Mouse (Mus musculus) left cerebral cortex, adult 11 months (tissue): Measurements from ENCODE around the gene Slc8a2.

Experiments used
- DNase-seq: peaks from one replicate; pipeline ENCODE4 v3.0.0; 2022; ENCODE audit warnings: low spot score

Slc8a2 gene

DNA sequence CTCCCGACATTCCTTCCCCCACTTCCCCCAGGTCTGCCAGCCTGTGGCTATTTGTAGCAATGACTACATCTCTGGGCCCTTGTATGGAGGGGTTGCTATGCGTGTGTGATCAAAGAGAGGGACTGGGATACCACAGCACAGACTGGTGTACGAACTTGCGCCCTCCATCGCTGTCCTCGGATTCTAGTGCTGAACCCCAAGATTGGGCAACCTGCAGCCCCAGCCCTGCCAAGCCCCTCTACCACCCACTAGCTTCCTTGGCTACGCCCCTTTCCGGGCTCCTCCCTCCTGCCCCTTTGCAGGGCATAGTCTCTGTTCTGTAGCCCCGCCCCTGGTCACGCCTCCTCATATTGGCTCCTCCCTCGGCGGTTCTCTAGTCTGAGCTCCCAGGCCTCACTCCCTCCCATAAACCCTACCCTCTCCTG, at the start of gene Slc8a2:
Gene Slc8a2, plus strand, starts transcription at position 406 of the 425 bp plus-strand sequence.
- peak; percentile 82 for DNase-seq

DNA sequence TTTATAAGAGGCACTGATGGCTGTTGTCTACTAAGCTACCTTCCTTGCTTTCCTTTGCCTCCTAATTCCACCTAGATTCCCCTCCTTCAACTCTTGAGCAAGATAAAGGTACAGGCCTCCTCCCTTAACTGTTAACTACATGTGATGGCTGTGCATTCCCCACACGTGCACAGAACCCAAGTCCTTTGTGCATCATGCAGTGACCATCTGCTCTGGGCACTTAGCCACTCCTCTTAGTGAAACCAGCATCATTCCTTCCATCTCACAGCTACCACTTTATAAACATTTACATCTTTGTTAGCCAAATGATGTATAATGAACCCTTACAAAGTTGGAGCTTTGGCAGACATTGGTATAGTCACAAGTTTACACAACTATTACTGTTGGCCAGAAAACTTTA, 49.7 kb upstream of the Slc8a2 start:
- no peak for DNase-seq

DNA sequence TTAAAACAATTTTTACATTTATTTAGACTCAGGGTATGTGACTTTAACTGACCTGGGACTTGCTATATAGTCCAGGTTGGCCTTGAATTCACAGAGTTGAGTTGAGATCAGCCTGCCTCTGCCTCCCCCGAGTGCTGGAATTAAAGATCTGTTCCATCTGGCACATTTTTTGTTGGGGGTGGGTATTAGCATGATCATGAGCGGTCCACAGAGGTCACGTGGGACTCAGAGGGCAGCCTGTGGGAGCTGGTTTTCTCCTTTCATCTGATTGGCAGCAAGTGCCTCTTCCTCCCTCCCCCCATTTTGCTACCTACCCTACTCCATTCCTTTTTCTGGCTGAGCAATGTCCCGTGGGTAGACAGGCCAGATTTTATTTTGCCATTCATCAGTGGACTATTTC, 49.0 kb upstream of the Slc8a2 start:
- no peak for DNase-seq

DNA sequence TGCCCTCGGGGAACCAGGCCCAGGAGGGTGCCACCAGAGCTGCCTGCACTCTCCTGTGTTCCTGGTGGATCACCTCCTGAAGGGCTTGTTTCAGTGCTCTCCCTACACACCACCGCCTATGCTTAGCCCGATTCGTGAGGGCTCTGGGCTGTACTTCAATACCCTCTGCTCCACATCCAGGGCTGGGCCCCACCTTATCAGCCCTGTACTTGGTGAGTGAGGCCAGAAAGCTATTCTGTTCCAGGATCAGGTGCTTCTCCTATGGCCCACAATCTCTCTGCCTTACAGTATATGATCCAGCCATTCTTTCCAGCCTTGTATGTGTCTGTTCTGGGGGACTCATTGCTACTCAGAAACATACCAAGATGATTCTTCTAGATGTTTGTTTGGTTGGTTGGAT, 46.3 kb upstream of the Slc8a2 start:
- no peak for DNase-seq

DNA sequence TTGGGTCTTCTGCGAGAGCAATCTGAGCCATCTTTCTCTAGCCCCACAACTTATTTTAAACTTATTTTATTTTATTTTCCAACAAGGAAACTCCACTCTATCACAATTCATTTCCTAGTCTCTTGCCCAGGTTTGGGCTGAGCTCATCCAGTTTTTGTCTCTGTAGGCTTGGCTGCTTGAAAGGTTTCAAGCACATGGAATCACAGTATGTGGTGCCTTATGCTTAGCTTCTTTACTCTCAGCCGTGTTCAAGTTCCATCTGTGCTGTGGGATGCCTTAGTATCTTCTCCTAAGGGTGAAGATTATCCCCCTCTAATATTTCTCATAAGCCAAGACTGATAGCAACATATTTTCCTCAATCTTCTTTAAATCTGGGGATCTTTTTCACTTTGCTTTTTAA, 42.0 kb upstream of the Slc8a2 start:
- no peak for DNase-seq

DNA sequence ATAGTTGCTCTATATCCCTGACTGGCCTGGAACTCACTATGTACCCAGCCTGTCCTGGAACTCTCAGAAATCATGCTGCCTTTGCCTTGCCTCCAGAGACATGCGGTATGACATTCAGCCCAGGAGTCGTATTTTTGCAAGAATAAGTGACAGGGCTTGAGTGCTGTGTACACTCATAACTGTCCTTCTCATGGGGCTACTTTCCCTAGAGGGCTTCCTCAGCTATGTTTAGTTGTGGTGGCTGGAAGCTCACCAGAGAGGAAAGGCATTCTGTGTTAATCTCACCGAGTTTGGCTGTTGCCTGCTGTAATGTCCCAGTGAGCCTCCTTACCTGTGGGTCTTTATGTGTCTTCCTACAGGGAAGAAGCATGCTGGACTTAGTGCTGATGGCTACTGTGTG, 35.0 kb upstream of the Slc8a2 start:
- DNase-seq = no peak

DNA sequence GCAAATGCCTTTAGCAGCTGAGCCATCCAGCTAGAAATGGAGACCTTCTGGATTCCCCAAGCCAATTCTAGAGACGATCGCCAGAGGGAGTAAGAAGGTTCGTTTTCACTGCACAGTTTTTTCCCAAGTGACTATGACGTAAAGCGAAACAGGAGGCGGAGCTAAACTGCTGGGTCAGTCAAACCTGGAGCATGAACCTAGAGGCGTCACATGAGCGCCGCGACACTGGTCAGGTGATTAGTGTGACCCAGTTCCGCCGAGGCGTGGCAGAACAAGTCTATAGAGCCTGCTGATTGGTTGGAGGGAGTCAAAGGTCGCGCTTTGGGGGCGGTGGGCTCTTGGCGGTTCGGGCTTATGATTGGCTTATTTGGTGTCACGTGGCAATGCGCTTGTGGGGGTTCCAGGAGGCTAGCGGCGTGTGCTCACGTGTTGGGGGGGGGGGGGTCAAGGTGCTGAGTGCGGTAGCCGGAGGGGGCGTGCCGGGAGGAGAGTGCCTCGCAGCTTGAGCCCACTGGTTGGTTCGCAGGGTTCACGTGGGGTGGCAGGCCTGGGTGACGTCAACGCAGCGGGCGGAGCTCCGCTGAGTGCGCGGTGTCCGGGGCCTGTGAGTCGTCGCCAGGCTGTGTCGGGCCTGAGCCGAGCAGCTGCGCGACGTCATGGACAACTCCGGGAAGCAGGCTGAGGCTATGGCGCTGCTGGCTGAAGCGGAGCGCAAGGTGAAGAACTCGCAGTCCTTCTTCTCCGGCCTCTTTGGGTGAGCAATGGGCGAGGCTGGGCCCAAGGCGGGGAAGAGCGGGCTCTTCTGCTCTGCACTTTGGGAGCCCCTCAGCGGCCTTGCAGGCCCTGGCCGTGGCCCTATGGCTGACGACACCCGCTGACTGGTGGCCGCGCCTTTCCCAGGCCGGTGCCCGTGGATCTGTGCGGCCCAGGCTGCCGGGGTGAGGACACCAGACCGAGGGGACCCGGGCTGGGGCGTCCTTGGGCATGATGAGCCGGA, 31.3 kb upstream of the Slc8a2 start, which contains the start of gene Napa:
Gene Napa, plus strand, starts transcription at position 438 of the 997 bp plus-strand sequence.
- peak; percentile 100 for DNase-seq

DNA sequence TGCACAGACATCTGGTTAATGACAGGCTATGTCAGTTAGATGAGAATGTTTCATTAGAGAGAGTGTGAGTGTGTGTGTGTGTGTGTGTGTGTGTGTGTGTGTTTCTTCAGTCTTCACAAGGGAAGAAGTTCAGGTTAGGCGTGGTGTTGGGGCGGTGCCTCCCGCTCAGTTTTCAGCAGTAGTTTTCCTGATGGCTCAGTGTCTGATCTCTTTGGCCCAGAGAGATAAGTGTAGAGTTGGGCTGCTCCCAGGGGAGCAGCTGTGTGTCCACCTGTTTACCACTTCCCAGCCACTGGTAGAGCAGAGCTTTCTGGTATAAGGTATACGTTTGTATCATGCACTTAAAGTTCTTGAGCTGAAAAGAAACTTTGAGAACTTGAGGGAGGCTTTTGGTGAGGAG, 29.7 kb upstream of the Slc8a2 start:
- no peak for DNase-seq

DNA sequence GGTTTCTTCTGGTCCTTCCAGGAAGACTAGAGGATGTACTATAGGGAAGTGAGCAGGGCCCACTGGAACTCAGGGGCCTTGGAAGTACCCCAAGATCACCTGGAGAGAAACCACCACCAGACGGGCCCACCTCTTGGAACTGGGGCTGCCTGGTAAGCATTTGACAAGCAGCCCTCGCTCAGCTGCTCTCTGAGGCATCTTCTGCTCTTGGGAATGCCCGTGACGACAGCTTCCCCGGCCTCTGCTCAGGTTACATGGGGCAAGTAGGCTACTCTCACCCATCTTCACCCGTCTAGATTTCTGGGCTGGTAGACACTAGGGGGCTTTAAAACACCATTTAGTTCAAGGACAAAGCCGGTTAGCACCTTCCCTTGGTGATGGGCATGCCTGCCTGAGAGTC, 28.5 kb upstream of the Slc8a2 start:
- DNase-seq = no peak

DNA sequence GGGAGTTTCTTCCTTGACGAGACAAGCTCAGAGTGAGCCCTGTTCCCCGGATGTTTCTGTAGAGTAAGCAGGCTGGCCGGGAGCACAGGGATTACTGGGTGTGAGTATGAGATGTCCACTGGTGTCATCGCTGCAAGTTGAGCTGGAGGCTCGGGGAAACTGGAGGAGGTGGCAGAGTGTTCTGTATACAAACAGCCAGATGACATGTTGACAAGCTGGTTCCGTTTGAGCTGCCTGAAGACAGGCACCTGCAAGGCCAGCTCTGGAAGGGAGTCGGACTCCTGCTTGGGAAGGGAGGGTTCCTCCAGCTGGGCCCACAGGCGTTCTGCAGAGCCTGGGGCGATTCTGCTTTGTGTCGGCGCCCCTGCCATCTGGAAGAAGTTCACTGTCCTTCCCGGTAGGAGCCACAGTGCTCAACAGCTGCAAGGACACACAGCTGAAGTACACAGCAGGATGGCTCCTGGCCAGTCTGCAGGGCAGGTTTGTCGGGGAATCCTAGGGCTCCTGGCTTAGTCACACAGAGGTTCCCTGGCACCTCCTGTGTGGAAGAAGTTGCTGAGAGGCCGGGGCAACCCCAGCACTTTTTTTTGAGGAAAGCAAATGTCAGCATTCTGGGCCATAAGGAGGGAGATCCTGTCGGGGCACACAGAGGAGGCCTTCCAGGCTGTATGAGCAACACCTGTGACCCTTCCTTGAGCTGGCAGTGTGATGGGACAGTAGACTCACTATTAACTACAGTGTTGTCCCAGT, 27.7 kb upstream of the Slc8a2 start:
- no peak for DNase-seq

DNA sequence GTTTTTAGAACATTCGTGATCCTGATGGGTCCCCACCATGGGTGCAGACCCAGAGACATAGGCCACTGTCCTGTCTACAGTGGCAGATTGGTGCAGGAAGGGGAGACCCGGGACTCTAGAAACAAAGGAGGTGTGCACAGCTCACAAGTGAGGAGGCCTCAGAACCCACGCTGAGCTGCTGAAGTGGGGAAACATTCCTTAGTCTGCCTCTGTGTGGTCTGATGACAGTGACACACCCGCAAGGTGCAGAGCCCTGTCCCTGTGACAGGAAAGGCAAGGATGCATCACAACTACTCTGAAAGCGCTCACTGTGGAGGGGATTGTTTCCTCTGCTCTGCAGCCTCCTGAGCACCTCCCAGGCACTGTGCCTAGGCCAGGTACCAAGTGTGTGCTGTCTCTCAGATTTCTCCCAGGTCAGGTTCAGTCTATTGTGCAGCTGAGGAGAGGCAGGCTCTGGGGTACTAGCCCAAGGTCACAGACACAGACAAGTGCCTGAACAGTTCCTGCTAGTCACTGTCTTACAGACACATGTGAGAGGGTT, 26.9 kb upstream of the Slc8a2 start:
- DNase-seq = no peak

DNA sequence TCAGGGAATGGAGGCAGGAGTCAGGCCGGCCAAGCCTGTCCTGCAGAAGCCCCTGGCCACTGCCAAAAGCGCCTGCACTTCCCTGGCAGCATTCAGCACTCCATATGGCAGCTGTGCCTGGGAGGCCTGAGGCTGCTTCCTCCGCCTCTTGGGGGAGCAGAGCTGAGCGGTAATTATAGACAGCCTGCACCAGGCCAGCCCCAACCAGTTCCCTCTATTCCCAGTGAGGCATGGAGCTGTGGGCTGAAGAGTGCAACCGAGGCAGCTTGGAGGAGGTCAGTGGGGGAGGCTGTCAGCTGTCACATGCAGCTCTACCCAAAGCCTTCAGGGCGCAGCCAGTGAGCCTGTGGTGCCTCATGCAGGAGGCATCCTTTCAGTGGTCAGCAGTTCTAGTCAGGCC, 25.9 kb upstream of the Slc8a2 start:
- DNase-seq = peak; percentile 82

DNA sequence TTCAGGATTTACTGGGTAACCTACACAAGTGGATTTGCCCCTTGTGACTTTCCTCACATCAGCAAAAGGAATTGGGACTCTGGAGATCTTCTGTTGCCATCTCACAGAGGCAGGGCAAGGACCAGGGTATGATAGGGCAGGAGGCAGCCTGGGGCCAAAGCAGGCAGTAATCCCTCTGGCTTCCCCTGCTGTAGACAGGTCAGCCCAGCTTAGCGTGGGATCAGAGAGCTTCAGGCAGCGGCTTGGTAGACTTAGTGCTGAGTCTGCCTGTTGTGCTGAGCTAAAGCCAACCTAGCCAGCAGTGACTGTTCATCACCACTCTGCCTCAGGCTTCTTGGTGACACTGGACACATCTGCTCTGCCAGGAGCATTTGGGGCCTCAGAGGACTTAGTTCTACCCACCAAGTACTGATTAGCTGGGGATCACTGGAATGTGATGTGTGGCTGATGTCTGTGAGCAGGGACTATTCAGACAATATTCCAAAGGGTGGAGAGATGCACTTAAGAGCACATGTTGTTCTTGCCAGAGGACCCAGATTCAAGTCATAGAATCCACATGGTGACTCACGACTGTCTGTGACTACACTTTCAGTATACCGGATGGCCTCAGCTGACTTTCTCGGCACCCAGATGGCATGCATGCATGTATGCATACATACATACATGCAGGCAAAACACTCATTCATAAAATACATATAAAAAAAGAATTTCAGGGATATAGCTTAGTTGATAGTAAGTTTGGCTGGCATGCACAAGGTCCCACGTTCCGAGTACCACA, 24.8 kb upstream of the Slc8a2 start:
- DNase-seq = no peak

DNA sequence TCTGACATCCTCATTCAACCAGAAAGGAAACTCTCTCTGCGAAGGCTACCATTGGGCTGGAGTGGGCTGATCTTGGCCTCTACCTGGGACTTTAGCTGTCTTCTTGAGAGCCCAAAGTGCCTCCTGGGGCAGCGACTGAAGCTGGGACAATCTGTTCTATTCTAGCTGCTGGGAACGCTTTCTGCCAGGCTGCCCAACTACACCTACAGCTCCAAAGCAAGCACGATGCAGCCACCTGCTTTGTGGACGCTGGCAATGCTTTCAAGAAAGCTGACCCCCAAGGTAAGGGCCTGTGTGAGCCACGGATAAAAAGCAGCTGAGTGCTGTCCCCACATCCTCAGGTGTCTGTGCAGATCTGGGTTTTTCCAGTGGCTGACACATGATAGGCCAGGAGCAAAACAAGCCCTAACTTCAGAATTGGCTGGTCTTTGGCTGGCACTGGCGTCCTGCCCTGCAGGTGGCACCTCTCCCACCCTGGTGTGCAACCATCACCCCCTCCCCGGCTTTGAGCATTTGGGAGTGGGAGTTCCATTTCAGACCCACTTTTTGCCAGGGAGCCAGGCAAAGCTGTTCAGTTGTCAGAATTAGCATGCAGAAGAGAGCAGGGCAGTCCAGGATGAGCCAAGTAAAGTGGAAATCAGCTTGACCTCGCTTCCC, 20.6 kb upstream of the Slc8a2 start:
- DNase-seq = no peak

DNA sequence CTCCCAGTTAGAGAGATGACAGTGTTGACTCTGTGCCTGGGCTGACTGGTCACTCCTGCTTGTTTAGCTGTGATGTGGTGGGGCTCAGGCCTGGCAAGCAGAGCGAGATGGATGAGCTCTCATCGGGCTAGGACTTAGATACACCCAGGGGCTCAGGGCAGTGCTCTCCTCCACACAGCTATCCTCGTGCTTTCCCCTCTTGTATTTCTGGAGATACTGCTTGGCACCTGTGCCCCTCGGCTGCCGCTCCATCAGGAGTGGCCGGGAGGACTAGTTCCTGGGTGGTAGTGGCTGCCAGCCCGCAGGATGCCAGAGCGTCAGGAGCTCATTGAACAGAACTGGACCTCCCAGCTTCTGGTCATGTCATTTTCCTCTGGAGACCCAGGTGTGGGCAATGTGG, 19.5 kb upstream of the Slc8a2 start:
- DNase-seq = no peak

DNA sequence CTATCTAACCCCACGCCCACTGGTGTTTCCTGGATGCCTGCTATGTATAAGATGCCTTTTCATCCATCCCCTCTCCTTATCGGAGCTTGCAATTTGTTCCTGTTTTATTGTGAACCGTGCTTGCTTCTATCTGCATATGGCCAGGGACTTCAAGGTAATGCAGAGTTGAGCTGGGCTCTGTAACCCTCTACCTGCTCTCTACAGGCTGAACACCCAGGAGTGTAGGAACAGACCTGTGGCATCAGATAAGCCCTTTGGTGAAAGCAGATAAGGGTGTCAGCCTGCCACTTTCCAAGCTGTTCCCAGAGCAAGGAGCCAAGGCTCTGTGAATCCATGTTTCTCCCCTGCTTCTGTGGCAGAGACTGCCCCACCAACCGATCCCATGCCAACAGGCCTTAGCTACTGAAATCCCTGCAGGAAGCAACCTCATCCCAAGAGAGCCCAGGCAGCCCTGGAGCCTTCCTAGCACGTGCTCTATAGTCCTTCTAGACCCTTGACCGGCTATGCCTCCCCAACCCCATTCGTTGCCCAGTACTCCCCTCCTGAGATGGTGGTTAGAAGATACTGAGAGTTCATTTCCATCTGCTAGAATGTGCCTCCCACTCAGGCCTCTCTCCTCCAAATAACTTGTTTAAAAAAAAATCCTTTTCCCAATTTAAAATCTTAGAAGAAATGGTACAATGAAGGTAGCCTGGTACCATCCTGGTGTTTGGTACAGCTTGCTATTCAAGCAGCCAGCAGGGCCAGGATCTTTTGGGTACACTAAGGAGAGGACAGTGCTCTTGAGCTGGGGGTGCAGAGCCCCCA, 18.1 kb upstream of the Slc8a2 start:
- DNase-seq = no peak

DNA sequence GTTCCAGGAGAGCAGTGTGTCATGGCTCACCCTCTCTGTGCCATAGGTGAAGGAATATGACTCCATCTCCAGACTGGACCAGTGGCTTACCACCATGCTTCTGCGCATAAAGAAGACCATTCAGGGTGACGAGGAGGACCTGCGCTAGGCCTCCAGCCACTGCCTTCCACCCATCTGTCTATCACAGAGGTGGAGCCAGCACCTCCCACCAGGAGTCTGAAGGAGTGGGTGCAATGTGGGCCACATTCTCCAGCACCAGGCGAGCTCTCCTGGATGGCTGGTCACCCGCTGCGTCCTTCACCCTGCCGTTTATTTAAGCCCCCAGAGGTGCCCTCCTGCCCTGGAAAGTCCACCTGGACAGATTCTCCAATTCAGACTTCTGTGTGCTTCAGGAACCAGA, 13.2 kb upstream of the Slc8a2 start:
- DNase-seq = no peak

DNA sequence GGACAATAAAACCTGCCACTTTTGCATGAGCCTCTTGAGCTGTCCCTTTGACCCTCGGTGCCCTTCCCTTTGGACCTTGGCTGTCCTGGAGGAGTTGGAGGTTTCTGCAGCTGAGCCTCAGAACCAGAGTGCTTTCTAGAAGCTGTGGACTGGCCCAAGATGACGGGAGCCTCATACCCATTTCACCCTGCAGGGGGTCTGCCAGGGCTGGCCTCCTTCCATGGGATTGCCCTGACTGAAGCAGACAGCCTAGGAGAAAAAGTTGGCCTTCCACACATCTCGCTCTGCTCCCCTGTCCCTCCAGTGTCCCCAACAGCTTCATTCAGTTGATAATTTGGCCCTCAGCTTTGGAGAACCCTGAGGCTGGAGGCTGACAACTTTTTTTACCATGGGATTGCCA, 12.5 kb upstream of the Slc8a2 start:
- DNase-seq = no peak

DNA sequence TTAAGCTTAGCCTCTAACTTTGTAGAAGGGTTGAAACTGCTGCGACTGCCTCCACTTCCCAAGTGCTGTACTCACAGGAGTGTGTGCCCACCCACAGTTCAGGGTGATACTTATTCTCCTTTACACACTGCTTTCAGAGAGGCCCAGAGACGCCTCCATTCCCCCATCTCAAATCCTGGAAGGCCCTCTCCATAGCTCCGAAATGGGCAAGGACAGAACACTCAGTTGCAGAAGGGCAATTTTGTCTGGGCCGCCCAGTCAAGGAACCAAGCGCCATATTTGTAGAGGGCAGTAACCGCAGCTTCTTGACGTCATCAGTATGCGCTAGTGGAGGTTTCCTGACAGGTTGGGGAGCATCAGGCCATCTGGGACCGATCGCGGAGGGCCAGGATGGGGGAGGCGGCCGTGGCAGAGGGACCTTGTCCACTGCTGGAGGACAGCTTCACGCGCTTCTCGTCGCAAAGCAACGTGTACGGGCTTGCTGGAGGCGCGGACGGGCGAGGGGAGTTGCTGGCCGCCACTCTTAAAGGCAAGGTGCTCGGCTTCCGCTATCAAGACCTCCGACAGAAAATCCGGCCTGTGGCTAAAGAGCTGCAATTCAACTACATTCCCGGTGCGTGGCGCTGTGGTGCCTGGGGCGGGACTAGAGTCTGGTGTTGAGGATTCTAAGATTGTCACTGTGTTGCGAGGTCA, 9.9 kb upstream of the Slc8a2 start, which contains the start of gene Kptn:
Gene Kptn, plus strand, starts transcription at position 327 of the 693 bp plus-strand sequence.
- peak; percentile 86 for DNase-seq

DNA sequence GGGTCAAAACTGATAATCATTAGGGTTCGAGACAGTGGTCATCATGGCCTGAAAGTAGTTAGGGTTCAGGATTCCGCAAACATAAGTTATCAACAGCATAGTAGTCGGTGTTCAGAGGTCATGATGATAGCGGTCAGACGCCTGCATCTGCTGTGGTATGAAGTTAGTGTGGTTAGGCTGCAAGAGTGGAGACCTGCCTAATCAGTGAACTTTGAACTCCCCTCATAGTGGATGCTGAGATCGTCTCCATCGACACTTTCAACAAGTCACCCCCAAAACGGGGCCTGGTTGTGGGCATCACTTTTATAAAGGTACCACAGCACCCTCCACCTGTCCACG, 9.4 kb upstream of the Slc8a2 start:
- DNase-seq = no peak
